Mouse (Mus musculus) neural tube, embryonic 13.5 days (tissue): ENCODE measurements around the gene Masp1. TPM values are rescaled to one million over a fixed set of nuclear protein-coding genes. Genes with fewer than 3 reads are reported as not detected.

Source experiments
- ATAC-seq: fragments of 200-750 bp; cut with Nextera tagmentation; 2 replicates; pipeline ENCODE4 v1.8.0; 2017; ENCODE audit warnings: low read depth, mild to moderate bottlenecking, moderate TSS enrichment, moderate library complexity
- H3K27ac ChIP-seq: fragments of 300-500 bp; sonication (generic); replicated peaks from 2 replicates; pipeline ENCODE4 v1.5.1; 2015; ENCODE audit warnings: moderate library complexity, mild to moderate bottlenecking, inconsistent platforms
- H3K27me3 ChIP-seq: fragments of 300-500 bp; sonication (generic); 2 replicates; pipeline ENCODE4 v1.6.1; 2015; ENCODE audit warnings: mild to moderate bottlenecking, inconsistent platforms
- H3K36me3 ChIP-seq: fragments of 300-500 bp; sonication (generic); 2 replicates; pipeline ENCODE4 v1.6.1; 2015; ENCODE audit warnings: mild to moderate bottlenecking, inconsistent platforms
- H3K4me1 ChIP-seq: fragments of 300-500 bp; sonication (generic); replicated peaks from 2 replicates; pipeline ENCODE4 v1.6.1; 2015; ENCODE audit warnings: inconsistent platforms
- H3K4me2 ChIP-seq: fragments of 300-500 bp; sonication (generic); 2 replicates; pipeline ENCODE4 v1.6.1; 2015; ENCODE audit warnings: inconsistent platforms, mild to moderate bottlenecking, moderate library complexity
- H3K4me3 ChIP-seq: fragments of 300-500 bp; sonication (generic); 2 replicates; pipeline ENCODE4 v1.5.1; 2015; ENCODE audit warnings: mild to moderate bottlenecking, inconsistent platforms
- H3K9ac ChIP-seq: fragments of 300-500 bp; sonication (generic); 2 replicates; pipeline ENCODE4 v1.6.1; 2015; ENCODE audit warnings: moderate library complexity, mild to moderate bottlenecking, inconsistent platforms
- H3K9me3 ChIP-seq: fragments of 300-500 bp; sonication (generic); 2 replicates; pipeline ENCODE4 v1.6.1; 2016; ENCODE audit warnings: inconsistent platforms
- WGBS: fragments of 180-500 bp; shearing (Covaris S2); methylation state at CpG from one replicate; pipeline ENCODE4 v1.1.7; 2015; 5-methylcytosine and 5-hydroxymethylcytosine counted together
- polyA plus RNA-seq: library from polyadenylated mRNA; unstranded; fragments of >200 nt; fragmentation: Nextera tagmentation; extraction: Ambion mirVana; gene quantifications from 2 replicates; pipeline ENCODE4 v1.2.1, GENCODE M21; 2015

Gene Masp1
- polyA plus RNA-seq, 1 experiment from 2014 or later, result 34.4 TPM

DNA sequence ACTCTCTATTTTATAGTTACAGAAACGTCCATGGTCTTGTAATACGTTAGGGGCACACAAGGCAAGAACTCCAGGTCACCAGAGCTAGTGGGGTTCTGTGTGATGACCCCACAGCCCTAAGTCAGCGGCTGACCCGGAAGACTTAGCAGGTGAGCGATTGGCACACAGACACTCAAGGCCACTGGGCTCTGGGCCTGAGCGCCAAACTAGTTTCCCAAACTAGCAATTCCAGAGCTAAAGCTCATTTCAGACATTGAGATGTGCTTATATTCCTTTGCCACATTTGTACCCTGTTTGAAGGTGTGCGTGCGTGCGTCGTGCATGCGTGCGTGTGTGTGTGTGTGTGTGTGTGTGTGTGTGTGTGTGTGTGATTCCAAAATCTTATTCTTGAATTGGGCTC lies 37.8 kb downstream of the Masp1 start:
- no peak overlapping the region for H3K9ac ChIP-seq
- no peak overlapping the region for H3K27ac ChIP-seq
- no peak overlapping the region for H3K4me2 ChIP-seq
- H3K4me3 ChIP-seq, result no peak overlapping the region
- peaks cover 41% of the 10 kb centered on the region for H3K36me3 ChIP-seq
- no peaks in the 10 kb centered on the region for H3K9me3 ChIP-seq
- H3K4me1 ChIP-seq, result no peaks in the 10 kb centered on the region
- 95% methylated on average over 12 of the region's 12 CpGs for WGBS
- no peaks in the 10 kb centered on the region for H3K27me3 ChIP-seq
- no peak for ATAC-seq

- no peak overlapping the region for H3K27ac ChIP-seq
- H3K9me3 ChIP-seq, result no peaks in the 10 kb centered on the region
- no peak overlapping the region for H3K4me3 ChIP-seq
- H3K9ac ChIP-seq, result no peak overlapping the region
- H3K4me1 ChIP-seq, result no peaks in the 10 kb centered on the region
- ATAC-seq, result no peak
- no peaks in the 10 kb centered on the region for H3K27me3 ChIP-seq
- H3K4me2 ChIP-seq, result no peak overlapping the region
- 22% methylated on average over 3 of the region's 3 CpGs for WGBS
- peaks cover 38% of the 10 kb centered on the region for H3K36me3 ChIP-seq
Observed at GRCm38 (mm10) chr16:23482218-23482617, 38.4 kb downstream of the Masp1 start.

DNA sequence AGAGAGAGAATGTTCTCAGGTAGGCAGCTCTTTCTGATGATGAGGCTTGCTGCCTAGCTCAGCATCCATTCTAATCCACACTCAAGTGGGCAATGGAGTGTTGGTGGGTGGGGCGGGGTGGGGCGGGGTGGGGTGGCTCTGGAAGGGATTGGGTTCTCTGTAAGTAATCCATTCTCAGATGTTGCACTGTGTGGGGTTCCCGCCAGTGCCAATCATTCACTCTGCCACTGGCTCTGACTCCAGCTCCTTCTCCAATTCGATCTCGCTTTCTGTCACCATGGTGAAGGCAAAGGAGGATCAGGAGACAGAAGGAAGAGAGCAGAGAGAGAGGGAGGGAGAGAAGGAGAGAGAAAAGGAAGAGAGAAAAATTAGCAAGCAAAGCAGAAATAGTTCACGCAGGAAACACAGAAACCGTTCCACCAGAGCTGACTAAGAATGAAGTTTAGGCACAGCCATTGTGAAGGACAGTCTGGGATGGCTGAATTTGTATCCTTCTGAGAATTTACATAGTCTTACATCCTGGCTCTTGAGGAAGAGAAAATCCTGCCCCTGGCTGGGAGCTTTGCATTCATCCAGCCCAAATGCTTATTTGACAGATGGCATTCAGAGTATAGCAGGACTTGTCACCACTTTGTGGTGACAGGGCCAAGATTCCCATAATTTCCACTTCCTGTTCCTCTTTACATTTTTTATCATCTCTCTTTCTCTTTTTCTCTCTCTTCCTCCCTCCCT lies 40.6 kb downstream of the Masp1 start:
- no peaks in the 10 kb centered on the region for H3K27me3 ChIP-seq
- WGBS, result 76% methylated on average over 7 of the region's 7 CpGs
- no peak overlapping the region for H3K4me3 ChIP-seq
- H3K27ac ChIP-seq, result no peak overlapping the region
- H3K4me1 ChIP-seq, result no peaks in the 10 kb centered on the region
- no peak overlapping the region for H3K9ac ChIP-seq
- H3K36me3 ChIP-seq, result peaks cover 30% of the 10 kb centered on the region
- ATAC-seq, result no peak
- H3K9me3 ChIP-seq, result no peaks in the 10 kb centered on the region
- no peak overlapping the region for H3K4me2 ChIP-seq

- peaks cover 15% of the 10 kb centered on the region; the same call in 1 of the 2 replicates for H3K36me3 ChIP-seq
- ATAC-seq, result no peak
- no peaks in the 10 kb centered on the region for H3K9me3 ChIP-seq
- H3K4me3 ChIP-seq, result no peak overlapping the region
- H3K4me1 ChIP-seq, result no peaks in the 10 kb centered on the region
- no peak overlapping the region for H3K9ac ChIP-seq
- H3K4me2 ChIP-seq, result no peak overlapping the region
- no peak overlapping the region for H3K27ac ChIP-seq
- H3K27me3 ChIP-seq, result no peaks in the 10 kb centered on the region
Observed at GRCm38 (mm10) chr16:23476598-23476997, 44.0 kb downstream of the Masp1 start.

DNA sequence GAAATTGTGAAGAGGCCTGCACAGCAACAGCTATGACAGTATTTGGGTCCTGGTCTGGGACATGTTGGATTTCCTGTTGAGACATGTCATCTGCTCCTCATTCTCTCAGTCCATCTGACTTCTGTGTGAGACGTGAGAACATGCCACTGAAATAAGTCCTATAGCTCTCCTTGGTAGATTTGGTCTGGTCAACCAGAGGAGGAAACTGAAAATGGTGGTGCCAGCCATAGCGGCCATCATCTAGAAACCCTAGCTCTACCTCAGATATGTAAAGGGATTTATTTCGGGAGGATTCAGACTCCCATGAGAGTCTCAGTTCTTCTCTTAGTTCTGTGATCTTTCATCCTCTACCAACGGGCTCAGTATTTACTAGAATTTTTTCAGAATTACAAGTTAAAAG lies 45.0 kb downstream of the Masp1 start:
- Histone ChIP-seq H3K4me2 (no peak overlapping the region), H3K9ac (no peak overlapping the region)
- WGBS, result 92% methylated on average over 4 of the region's 4 CpGs

DNA sequence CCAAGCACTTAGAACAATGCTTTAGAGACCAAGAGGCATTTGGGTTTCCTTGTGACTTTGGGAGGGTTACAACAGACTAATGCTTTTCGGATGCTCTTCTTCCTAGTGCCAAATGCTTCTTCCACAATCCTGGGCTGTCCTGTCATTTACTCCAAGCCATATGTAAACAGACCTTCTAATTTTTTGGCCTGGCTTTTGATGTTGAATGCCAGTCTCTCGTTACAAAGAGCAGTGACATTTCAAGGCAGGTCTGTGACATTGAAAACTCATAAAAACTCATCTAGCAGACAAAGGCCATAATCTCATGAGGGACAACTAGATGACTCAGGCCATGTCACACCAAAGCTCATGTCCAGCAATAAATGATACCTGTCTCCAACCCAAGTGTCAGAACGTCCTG lies 48.6 kb downstream of the Masp1 start:
- no peak overlapping the region for H3K9ac ChIP-seq
- H3K4me2 ChIP-seq, result no peak overlapping the region
- H3K27ac ChIP-seq, result no peak overlapping the region
- H3K27me3 ChIP-seq, result no peaks in the 10 kb centered on the region
- no peaks in the 10 kb centered on the region for H3K9me3 ChIP-seq
- 77% methylated on average over 3 of the region's 3 CpGs for WGBS
- no peak overlapping the region for H3K4me3 ChIP-seq
- H3K36me3 ChIP-seq, result peaks cover 33% of the 10 kb centered on the region
- no peak for ATAC-seq
- no peaks in the 10 kb centered on the region for H3K4me1 ChIP-seq

More for the DNA sequence above, 45.0 kb downstream of the Masp1 start:
- no peak for ATAC-seq
- no peak overlapping the region for H3K27ac ChIP-seq
- H3K4me3 ChIP-seq, result no peak overlapping the region
- H3K4me1 ChIP-seq, result no peaks in the 10 kb centered on the region
- peaks cover 18% of the 10 kb centered on the region; the same call in 1 of the 2 replicates for H3K36me3 ChIP-seq
- no peaks in the 10 kb centered on the region for H3K27me3 ChIP-seq
- no peaks in the 10 kb centered on the region for H3K9me3 ChIP-seq

GRCm38 (mm10) chr16:23471551-23471950 lies 49.1 kb downstream of the Masp1 start:
- WGBS, result 94% methylated on average over 6 of the region's 6 CpGs
- Histone ChIP-seq H3K36me3 (peaks cover 33% of the 10 kb centered on the region), H3K4me3 (no peak overlapping the region), H3K4me1 (no peaks in the 10 kb centered on the region), H3K4me2 (no peak overlapping the region), H3K9ac (no peak overlapping the region), H3K27ac (no peak overlapping the region), H3K27me3 (no peaks in the 10 kb centered on the region), H3K9me3 (no peaks in the 10 kb centered on the region)
- no peak for ATAC-seq

GRCm38 (mm10) chr16:23463671-23464347 lies 56.8 kb downstream of the Masp1 start:
- Histone ChIP-seq H3K4me3 (no peak overlapping the region), H3K27ac (no peak overlapping the region), H3K27me3 (no peaks in the 10 kb centered on the region), H3K9me3 (no peaks in the 10 kb centered on the region), H3K9ac (no peak overlapping the region), H3K4me2 (no peak overlapping the region), H3K36me3 (no peaks in the 10 kb centered on the region), H3K4me1 (no peaks in the 10 kb centered on the region)
- 84% methylated on average over 4 of the region's 4 CpGs for WGBS
- no peak for ATAC-seq

DNA sequence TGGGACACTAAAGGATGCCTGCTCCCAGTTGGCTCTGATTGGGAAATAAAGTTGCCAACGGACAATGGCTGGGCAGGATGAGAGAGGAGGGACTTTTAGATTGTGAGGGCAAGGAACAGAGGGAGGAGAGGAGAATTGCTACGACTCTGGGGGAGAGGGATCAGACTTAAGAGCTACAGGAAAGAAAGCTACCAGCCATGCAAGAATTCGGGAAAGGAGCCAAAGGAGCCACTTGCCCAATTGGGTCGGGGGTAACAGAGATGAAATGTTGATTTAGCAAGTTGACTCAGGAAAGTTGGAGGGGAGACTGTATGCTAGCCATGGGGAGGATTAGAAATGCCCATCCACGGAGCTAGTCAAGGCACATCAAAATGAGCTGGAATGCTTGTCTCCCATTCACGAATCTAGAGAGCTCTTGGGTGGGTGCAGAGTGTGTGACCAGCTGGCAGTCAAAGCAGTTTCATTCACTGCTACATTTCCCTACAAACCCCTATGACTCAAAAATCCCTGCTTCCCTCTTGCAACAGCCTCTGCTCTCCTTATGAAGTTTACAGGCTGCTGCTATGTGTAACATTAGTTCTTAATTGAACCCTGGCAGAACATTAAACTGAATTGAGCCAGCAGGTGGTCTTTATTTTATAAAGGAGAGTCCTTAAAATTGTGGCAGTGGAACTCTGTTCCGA lies 61.6 kb downstream of the Masp1 start:
- no peaks in the 10 kb centered on the region for H3K9me3 ChIP-seq
- H3K4me3 ChIP-seq, result no peak overlapping the region
- H3K27me3 ChIP-seq, result no peaks in the 10 kb centered on the region
- no peaks in the 10 kb centered on the region for H3K36me3 ChIP-seq
- H3K9ac ChIP-seq, result no peak overlapping the region
- no peaks in the 10 kb centered on the region for H3K4me1 ChIP-seq
- H3K4me2 ChIP-seq, result no peak overlapping the region
- H3K27ac ChIP-seq, result no peak overlapping the region
- 38% methylated on average over 7 of the region's 7 CpGs for WGBS
- no peak for ATAC-seq

- no peak for ATAC-seq
- WGBS, result 96% methylated on average over 5 of the region's 5 CpGs
Observed at GRCm38 (mm10) chr16:23457338-23457737, 63.3 kb downstream of the Masp1 start.

DNA sequence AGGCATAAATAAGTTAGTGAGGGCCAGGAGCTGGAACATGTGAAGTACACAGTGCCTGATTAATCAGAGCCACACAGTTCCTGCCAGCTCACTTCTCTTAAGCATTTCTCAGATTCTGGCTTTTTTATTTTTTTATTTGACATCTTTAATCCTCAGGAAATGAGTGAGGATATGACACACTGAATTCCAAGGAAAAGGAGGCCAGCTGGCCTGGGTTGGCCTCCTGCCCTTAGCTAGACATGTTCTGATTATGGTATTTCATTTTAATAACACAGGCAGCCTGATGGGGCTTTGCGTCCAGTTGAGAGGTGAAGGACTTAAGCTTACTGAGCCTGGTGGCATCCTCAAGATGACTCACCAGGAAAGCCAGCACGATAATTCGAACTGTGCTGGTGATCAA lies 64.1 kb downstream of the Masp1 start:
- Histone ChIP-seq H3K27ac (no peak overlapping the region), H3K9me3 (no peaks in the 10 kb centered on the region), H3K36me3 (no peaks in the 10 kb centered on the region), H3K4me2 (no peak overlapping the region), H3K27me3 (no peaks in the 10 kb centered on the region), H3K4me3 (no peak overlapping the region), H3K9ac (no peak overlapping the region), H3K4me1 (no peaks in the 10 kb centered on the region)
- no peak for ATAC-seq
- WGBS, result 91% methylated on average over 3 of the region's 3 CpGs

More at GRCm38 (mm10) chr16:23457338-23457737, 63.3 kb downstream of the Masp1 start:
- Histone ChIP-seq H3K9me3 (no peaks in the 10 kb centered on the region), H3K27me3 (no peaks in the 10 kb centered on the region), H3K36me3 (no peaks in the 10 kb centered on the region), H3K27ac (no peak overlapping the region), H3K9ac (no peak overlapping the region), H3K4me3 (no peak overlapping the region), H3K4me1 (no peaks in the 10 kb centered on the region), H3K4me2 (no peak overlapping the region)

DNA sequence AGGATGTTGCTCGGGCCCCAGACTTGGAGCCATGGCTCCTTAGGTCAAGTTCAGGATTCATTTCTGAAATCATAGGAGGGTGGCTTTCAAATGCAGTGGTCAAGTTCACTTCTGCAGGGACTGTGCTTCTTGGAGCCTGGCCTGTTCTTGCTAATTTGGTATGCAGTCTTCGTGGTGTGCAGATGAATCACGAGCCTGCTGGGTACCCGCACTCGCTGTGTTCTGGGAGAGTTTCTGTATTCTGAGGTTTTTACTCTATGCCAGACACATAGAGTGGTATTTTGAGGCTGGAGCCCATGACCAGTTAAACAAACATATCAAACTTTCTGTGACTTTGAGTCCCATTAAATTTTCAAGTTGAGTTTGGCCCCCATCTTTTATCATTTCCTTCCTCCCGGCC lies 66.2 kb downstream of the Masp1 start:
- Histone ChIP-seq H3K4me1 (no peaks in the 10 kb centered on the region), H3K36me3 (no peaks in the 10 kb centered on the region), H3K4me2 (no peak overlapping the region), H3K27me3 (no peaks in the 10 kb centered on the region), H3K9ac (no peak overlapping the region), H3K4me3 (no peak overlapping the region), H3K9me3 (no peaks in the 10 kb centered on the region), H3K27ac (no peak overlapping the region)
- 76% methylated on average over 6 of the region's 6 CpGs for WGBS
- ATAC-seq, result no peak
